In genomic region chr5:129914024-129914423, GRCm38 (mm10) we compare ENCODE assay signal across 8 mouse cellular contexts. TPM values are rescaled to one million over a fixed set of nuclear protein-coding genes. Genes with fewer than 3 reads are reported as not detected.
DNase-seq lines count a peak whose midpoint lies in the region; ATAC-seq and TF ChIP-seq lines count a peak whose summit lies in the region.

No protein-coding gene starts in this region.

- H3K27me3 ChIP-seq in liver, embryonic 12.5 days (replicated peaks) = peaks cover 17% of the 10 kb centered on the region; the same call in 1 of the 2 replicates
- no peaks in the 10 kb centered on the region for H3K27me3 ChIP-seq in small intestine, adult 2 months (ENCODE audit: control insufficient read depth, insufficient read depth, low read length)

- no peaks in the 10 kb centered on the region for H3K36me3 ChIP-seq in liver, embryonic 12.5 days
- no peaks in the 10 kb centered on the region for H3K36me3 ChIP-seq in small intestine, adult 2 months (ENCODE audit: control insufficient read depth, insufficient read depth, low read length)

- H3K4me3 ChIP-seq in liver, embryonic 12.5 days = no peak overlapping the region
- H3K4me3 ChIP-seq in small intestine, adult 2 months (ENCODE audit: low read depth, low read length) = no peak overlapping the region

- TF ChIP-seq POLR2A in small intestine, adult 2 months (IDR thresholded peaks at IDR 0.05; ENCODE audit: low read depth, low read length) = no peak

- no peak overlapping the region for H3K4me2 ChIP-seq in liver, embryonic 12.5 days

- peak; percentile 46; the same call in 1 of the 2 replicates for ATAC-seq in liver, embryonic 12.5 days

- H3K4me1 ChIP-seq in liver, embryonic 12.5 days = peaks cover 20% of the 10 kb centered on the region
- peaks cover under 1% of the 10 kb centered on the region; the same call in 1 of the 2 replicates for H3K4me1 ChIP-seq in small intestine, adult 2 months (ENCODE audit: control insufficient read depth, insufficient read depth, insufficient read length, low read length)

- no peaks in the 10 kb centered on the region for H3K9me3 ChIP-seq in liver, embryonic 12.5 days (replicated peaks)

- DNase-seq in adrenal gland, adult 2 months = peak; percentile 28
- no peak for DNase-seq in adrenal gland, adult 8-10 months
- DNase-seq in kidney, adult 9 months = peak; percentile 49
- DNase-seq in kidney, adult 11 months = no peak
- peak; percentile 40 for DNase-seq in c-Kit-positive CD71-positive TER-119-negative erythroid progenitor cells, embryonic 14.5 days (ENCODE audit: low read depth)
- no peak for DNase-seq in ovary, postnatal 36 days (ENCODE audit: low spot score)

- no peak overlapping the region for H3K27ac ChIP-seq in liver, embryonic 12.5 days
- H3K27ac ChIP-seq in small intestine, adult 2 months (ENCODE audit: insufficient read depth, low read depth, low read length) = no peak overlapping the region

- WGBS in liver, embryonic 12.5 days (ENCODE audit: insufficient replicate concordance) = 26% methylated on average over 2 of the region's 2 CpGs
- WGBS in small intestine, adult 2 months = 36% methylated on average over 2 of the region's 2 CpGs

- no peak overlapping the region for H3K9ac ChIP-seq in liver, embryonic 12.5 days

- TF ChIP-seq CTCF in small intestine, adult 2 months (IDR thresholded peaks at IDR 0.05; ENCODE audit: extremely low read depth, insufficient read length, insufficient replicate concordance, low read depth, low read length) = peak; percentile 63; the same call in 1 of the 2 replicates

RNA-seq across cellular contexts. Expression of gene Nupr1l, which starts 5.7 kb away (rescaled TPM):
- 1 to 10 TPM; 2.8 to 4.4 TPM for total RNA-seq in adrenal gland, adult 2 months (2021)
- polyA plus RNA-seq in adrenal gland, adult 2 months (2012; rRNA removed) = 17.3 and 23.6 TPM in 2 replicates
- total RNA-seq in adrenal gland, adult 8-10 months (2022) = 1 to 10 TPM; 3.3 to 7.2 (median 5.0) TPM
- polyA plus RNA-seq in liver, embryonic 12.5 days (2016; fragmentation: Nextera tagmentation; extraction: Ambion mirVana) = 0.87 and 0.92 TPM in 2 replicates
- polyA plus RNA-seq in small intestine, adult 2 months (2012; rRNA removed) = 4.2 and 5.0 TPM in 2 replicates

RNA-seq across cellular contexts. Expression of gene Phkg1, which starts 15.7 kb away (rescaled TPM):
- total RNA-seq in adrenal gland, adult 2 months (2021) = 1 to 10 TPM; 1.4 to 3.9 TPM
- polyA plus RNA-seq in adrenal gland, adult 2 months (2012; rRNA removed) = 1.2 and 2.6 TPM in 2 replicates
- total RNA-seq in adrenal gland, adult 8-10 months (2022) = 1 to 10 TPM in 3 of 4 experiments, under 1 TPM in 1; 0.49 to 2.6 (median 1.1) TPM
- 0.23 TPM in 2 replicates for polyA plus RNA-seq in liver, embryonic 12.5 days (2016; fragmentation: Nextera tagmentation; extraction: Ambion mirVana)
- polyA plus RNA-seq in small intestine, adult 2 months (2012; rRNA removed) = 0.04 and 0.14 TPM in 2 replicates

RNA-seq across cellular contexts. Expression of gene Zbed5, which starts 18.5 kb away (rescaled TPM):
- total RNA-seq in adrenal gland, adult 2 months (2021) = 1 to 10 TPM; 2.1 to 2.3 TPM
- 1.1 and 2.2 TPM in 2 replicates for polyA plus RNA-seq in adrenal gland, adult 2 months (2012; rRNA removed)
- 1 to 10 TPM; 1.5 to 3.3 (median 2.0) TPM for total RNA-seq in adrenal gland, adult 8-10 months (2022)
- 1.7 and 1.8 TPM in 2 replicates for polyA plus RNA-seq in liver, embryonic 12.5 days (2016; fragmentation: Nextera tagmentation; extraction: Ambion mirVana)
- 0.19 and 0.39 TPM in 2 replicates for polyA plus RNA-seq in small intestine, adult 2 months (2012; rRNA removed)

RNA-seq across cellular contexts. Expression of gene Chchd2, which starts 26.8 kb away (rescaled TPM):
- total RNA-seq in adrenal gland, adult 2 months (2021) = 1,000 to 10,000 TPM in 1 of 2 experiments, 100 to 1,000 TPM in 1; 641 to 1,175 TPM
- 3,805 and 4,399 TPM in 2 replicates for polyA plus RNA-seq in adrenal gland, adult 2 months (2012; rRNA removed)
- total RNA-seq in adrenal gland, adult 8-10 months (2022) = 1,000 to 10,000 TPM in 1 of 4 experiments, 100 to 1,000 TPM in 3; 716 to 1,044 (median 882) TPM
- 607 and 628 TPM in 2 replicates for polyA plus RNA-seq in liver, embryonic 12.5 days (2016; fragmentation: Nextera tagmentation; extraction: Ambion mirVana)
- 2,208 and 2,785 TPM in 2 replicates for polyA plus RNA-seq in small intestine, adult 2 months (2012; rRNA removed)

RNA-seq across cellular contexts. Expression of gene Vkorc1l1, which starts 27.7 kb away (rescaled TPM):
- 10 to 100 TPM; 23.0 to 33.8 TPM for total RNA-seq in adrenal gland, adult 2 months (2021)
- 9.8 and 10.4 TPM in 2 replicates for polyA plus RNA-seq in adrenal gland, adult 2 months (2012; rRNA removed)
- total RNA-seq in adrenal gland, adult 8-10 months (2022) = 10 to 100 TPM; 29.2 to 38.6 (median 34.6) TPM
- polyA plus RNA-seq in liver, embryonic 12.5 days (2016; fragmentation: Nextera tagmentation; extraction: Ambion mirVana) = 29.8 and 31.2 TPM in 2 replicates
- 8.8 and 11.4 TPM in 2 replicates for polyA plus RNA-seq in small intestine, adult 2 months (2012; rRNA removed)

Comparison
In these comparisons a context has a peak if more than half of its experiments do, and no peak if none do; other contexts are left out.
1. DNase-seq: peak in adrenal gland, adult 2 months (single experiment), kidney, adult 9 months (single experiment) and c-Kit-positive CD71-positive TER-119-negative erythroid progenitor cells, embryonic 14.5 days (single experiment); none in adrenal gland, adult 8-10 months (single experiment), kidney, adult 11 months (single experiment) and ovary, postnatal 36 days (single experiment).